Mouse (Mus musculus): ENCODE measurements around the gene Crmp1. TPM values are rescaled to one million over a fixed set of nuclear protein-coding genes. Genes with fewer than 3 reads are reported as not detected.

Gene Crmp1
- polyA plus RNA-seq, 1 experiment from 2014 or later, result 15.6 TPM

DNA sequence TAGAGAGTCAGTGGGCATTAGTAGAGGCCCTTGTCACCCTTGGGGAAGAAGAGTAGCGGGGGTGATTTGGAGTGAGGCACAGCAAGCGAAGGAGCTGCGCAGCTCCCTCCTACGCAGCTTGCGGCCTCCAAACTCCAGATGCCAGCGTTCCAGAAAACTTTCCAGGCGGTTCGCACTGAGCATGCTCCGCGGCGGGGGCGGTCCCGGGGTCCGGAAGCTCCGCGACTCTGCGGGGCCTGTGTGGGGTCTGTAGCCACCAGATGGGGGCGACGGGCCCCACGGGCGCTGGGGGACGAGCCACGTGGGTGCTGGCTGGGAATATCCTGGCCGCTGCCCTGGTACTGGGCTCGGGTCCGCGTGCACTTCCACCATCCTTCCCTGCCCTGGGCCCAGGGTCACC, 96.5 kb downstream of the Crmp1 start, which contains the start of gene Evc2:
Gene Evc2 (plus strand): TSS at position 212 of the 400 bp plus-strand sequence.
- DNase-seq (peak; percentile 94), ATAC-seq (ENCODE audit: insufficient read depth) (peak; percentile 84)
- 0% methylated on average over 27 of the region's 27 CpGs for WGBS
- Histone ChIP-seq H3K27me3 (ENCODE audit: insufficient read depth, low read length) (no peaks in the 10 kb centered on the region), H3K9me3 (ENCODE audit: low read depth, low read length) (no peaks in the 10 kb centered on the region), H3K4me1 (ENCODE audit: insufficient read depth) (peaks cover 23% of the 10 kb centered on the region; the same call in 1 of the 2 replicates), H3K27ac (ENCODE audit: low read depth) (peak within 1 kb of the TSS; percentile 79), H3K4me3 (ENCODE audit: low read depth, low read length) (peak within 1 kb of the TSS; percentile 69), H3K9ac (peak within 1 kb of the TSS; percentile 68), H3K36me3 (ENCODE audit: insufficient read depth) (0 out of 2 replicates have a peak, but pooled peaks cover 3% of the 10 kb centered on the region), H3K4me2 (peak within 1 kb of the TSS; percentile 88)
- TF ChIP-seq CTCF (IDR thresholded peaks at IDR 0.05; ENCODE audit: low read depth), result peak; percentile 50

Other genes starting within 250 kb of the Crmp1 start
- not detected in 2 replicates for gene Gm1043, start 156.6 kb upstream of the Crmp1 start, polyA plus RNA-seq (2014; fragmentation: Nextera tagmentation; extraction: Ambion mirVana)
- gene Evc, start 95.0 kb downstream of the Crmp1 start, polyA plus RNA-seq (2014; fragmentation: Nextera tagmentation; extraction: Ambion mirVana), result 20.3 and 20.6 TPM in 2 replicates
- gene Evc2, start 96.6 kb downstream of the Crmp1 start, polyA plus RNA-seq (2014; fragmentation: Nextera tagmentation; extraction: Ambion mirVana), result 21.6 and 21.7 TPM in 2 replicates

All from lung, embryonic 14.5 days (tissue).